Mouse (Mus musculus): ENCODE data around the gene Lrrc74b. TPM values are rescaled to one million over a fixed set of nuclear protein-coding genes. Genes with fewer than 3 reads are reported as not detected.

Gene Lrrc74b
- total RNA-seq, 2 experiments from 2014 or later: not detected

DNA sequence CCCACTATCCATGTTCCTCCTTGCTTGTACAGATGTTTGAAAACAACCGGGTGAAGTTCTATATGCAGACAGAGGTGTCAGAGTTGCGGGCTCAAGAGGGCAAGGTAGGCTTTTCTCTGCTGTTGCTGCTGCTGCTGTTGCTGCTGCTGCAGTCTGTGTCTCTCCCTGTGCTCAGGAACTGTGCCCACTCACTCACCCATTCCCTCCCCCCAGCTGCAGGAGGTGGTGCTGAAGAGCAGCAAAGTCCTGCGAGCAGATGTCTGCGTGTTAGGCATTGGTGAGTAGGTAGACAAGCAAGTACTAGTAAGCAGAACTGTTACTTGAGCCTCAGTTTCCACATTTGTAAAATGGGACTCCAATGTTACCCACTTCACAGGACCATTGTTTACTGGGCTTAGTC, 58.4 kb downstream of the Lrrc74b start:
- no peak for DNase-seq (ENCODE audit: low spot score in 2 of 2)

GRCm38 (mm10) chr16:17499249-17499883, 61.7 kb downstream of the Lrrc74b start:
- DNase-seq (ENCODE audit: low spot score in 2 of 2): no peak

- DNase-seq (ENCODE audit: low spot score in 2 of 2): peak in 1 of 2 experiments; percentile 48
These were observed 64.3 kb downstream of the Lrrc74b start for GRCm38 (mm10) chr16:17496499-17497305.

Other genes starting within 250 kb of the Lrrc74b start
- under 1 TPM; 0.29 to 0.30 TPM for gene Serpind1, start 229.9 kb downstream of the Lrrc74b start, total RNA-seq (2021)
- gene Snap29, start 155.3 kb downstream of the Lrrc74b start, total RNA-seq (2021): 10 to 100 TPM; 27.7 to 29.3 TPM
- gene Pi4ka, start 154.9 kb downstream of the Lrrc74b start, total RNA-seq (2021): 100 to 1,000 TPM in 1 of 2 experiments, 10 to 100 TPM in 1; 95.5 to 105 TPM
- gene Crkl, start 109.3 kb downstream of the Lrrc74b start, total RNA-seq (2021): 10 to 100 TPM; 38.3 to 39.2 TPM
- 10 to 100 TPM in 1 of 2 experiments, 1 to 10 TPM in 1; 7.3 to 11.7 TPM for gene Aifm3, start 71.6 kb downstream of the Lrrc74b start, total RNA-seq (2021)
- 10 to 100 TPM; 58.7 to 64.6 TPM for gene Lztr1, start 52.6 kb downstream of the Lrrc74b start, total RNA-seq (2021)
- 10 to 100 TPM; 35.1 to 38.5 TPM for gene Thap7, start 30.1 kb downstream of the Lrrc74b start, total RNA-seq (2021)
- gene P2rx6, start 638 bp upstream of the Lrrc74b start, total RNA-seq (2021): 1 to 10 TPM; 1.8 to 2.8 TPM
- 10 to 100 TPM in 1 of 2 experiments, 1 to 10 TPM in 1; 8.7 to 14.2 TPM for gene Slc7a4, start 22.0 kb upstream of the Lrrc74b start, total RNA-seq (2021)
- gene Smpd4, start 58.1 kb upstream of the Lrrc74b start, total RNA-seq (2021): 10 to 100 TPM; 29.9 to 30.2 TPM
- gene Ccdc74a, start 85.2 kb upstream of the Lrrc74b start, total RNA-seq (2021): 1 to 10 TPM; 1.2 to 1.8 TPM
- 10 to 100 TPM; 57.1 to 58.2 TPM for gene Med15, start 171.6 kb upstream of the Lrrc74b start, total RNA-seq (2021)
- 10 to 100 TPM; 29.8 to 38.3 TPM for gene Klhl22, start 198.4 kb upstream of the Lrrc74b start, total RNA-seq (2021)
- 10 to 100 TPM in 1 of 2 experiments, 1 to 10 TPM in 1; 9.5 to 11.7 TPM for gene Scarf2, start 236.0 kb upstream of the Lrrc74b start, total RNA-seq (2021)

Data from adrenal gland, adult 18-20 months (tissue).